Mouse (Mus musculus): ENCODE results near the gene Kat7. TPM values are rescaled to one million over a fixed set of nuclear protein-coding genes. Genes with fewer than 3 reads are reported as not detected.
A peak's percentile ranks its signal among the peaks of the same experiment; 100 is the strongest.

Kat7 gene
- polyA plus RNA-seq, 1 experiment from 2014 or later: 80.1 TPM

DNA sequence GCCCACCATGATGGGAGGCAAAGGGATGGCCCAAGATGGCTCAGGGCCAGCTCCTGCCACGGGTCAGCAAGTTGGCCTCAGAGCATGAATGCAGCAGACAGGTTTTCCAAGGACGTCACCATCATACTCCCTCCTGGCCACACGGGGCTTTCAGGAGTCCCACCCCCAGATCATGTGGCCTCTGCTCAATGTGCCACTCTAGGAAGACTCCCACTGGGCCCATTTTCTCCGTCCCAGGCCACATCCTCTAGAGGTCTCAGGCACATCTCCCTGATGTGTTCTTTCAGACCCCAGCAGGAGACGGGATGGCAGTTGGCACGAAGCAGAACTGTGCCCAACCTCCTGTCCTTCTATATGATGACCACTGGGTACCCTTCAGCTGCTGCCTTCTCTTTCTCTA is 67.4 kb downstream of the Kat7 start:
- 51% methylated on average over 6 of the region's 6 CpGs for WGBS
- Histone ChIP-seq H3K9ac (ENCODE audit: low read depth, low read length) (no peak overlapping the region), H3K9me3 (ENCODE audit: control insufficient read depth, low read length) (no peaks in the 10 kb centered on the region), H3K27me3 (ENCODE audit: control insufficient read depth, insufficient read depth, low read length) (no peaks in the 10 kb centered on the region), H3K4me1 (ENCODE audit: control insufficient read depth, insufficient read depth, low read length) (no peaks in the 10 kb centered on the region), H3K27ac (ENCODE audit: low read depth, low read length) (no peak overlapping the region), H3K4me2 (replicated peaks; ENCODE audit: low read depth, low read length) (no peak overlapping the region), H3K36me3 (ENCODE audit: control insufficient read depth, insufficient read depth, low read length) (no peaks in the 10 kb centered on the region), H3K4me3 (ENCODE audit: low read length) (no peak overlapping the region)
- ATAC-seq (ENCODE audit: low FRiP score, low TSS enrichment): no peak

DNA sequence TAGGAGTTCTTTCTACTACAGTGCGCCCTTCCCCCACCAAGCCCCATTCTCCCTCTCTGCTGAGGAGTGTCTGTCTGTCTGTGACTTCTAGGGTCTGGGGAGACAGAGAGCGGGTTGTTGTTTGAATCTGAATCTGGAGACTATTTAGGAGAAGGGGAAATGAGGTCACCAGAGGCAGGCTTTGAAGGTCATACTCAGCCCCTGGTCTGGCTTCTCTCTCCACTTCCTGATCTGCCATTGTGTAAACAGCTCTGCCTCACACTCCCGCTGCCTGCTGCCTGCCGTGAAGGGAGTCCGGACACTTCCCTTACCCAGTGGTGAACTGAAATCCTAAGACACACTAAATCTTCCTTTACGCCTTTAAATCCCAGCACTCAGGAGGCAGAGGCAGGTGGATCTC is 71.6 kb downstream of the Kat7 start:
- Histone ChIP-seq H3K9me3 (ENCODE audit: control insufficient read depth, low read length) (no peaks in the 10 kb centered on the region), H3K4me1 (ENCODE audit: control insufficient read depth, insufficient read depth, low read length) (no peaks in the 10 kb centered on the region), H3K4me2 (replicated peaks; ENCODE audit: low read depth, low read length) (no peak overlapping the region), H3K9ac (ENCODE audit: low read depth, low read length) (no peak overlapping the region), H3K4me3 (ENCODE audit: low read length) (no peak overlapping the region), H3K27me3 (ENCODE audit: control insufficient read depth, insufficient read depth, low read length) (no peaks in the 10 kb centered on the region), H3K27ac (ENCODE audit: low read depth, low read length) (no peak overlapping the region), H3K36me3 (ENCODE audit: control insufficient read depth, insufficient read depth, low read length) (no peaks in the 10 kb centered on the region)
- ATAC-seq (ENCODE audit: low FRiP score, low TSS enrichment): no peak
- 59% methylated on average over 6 of the region's 6 CpGs for WGBS

DNA sequence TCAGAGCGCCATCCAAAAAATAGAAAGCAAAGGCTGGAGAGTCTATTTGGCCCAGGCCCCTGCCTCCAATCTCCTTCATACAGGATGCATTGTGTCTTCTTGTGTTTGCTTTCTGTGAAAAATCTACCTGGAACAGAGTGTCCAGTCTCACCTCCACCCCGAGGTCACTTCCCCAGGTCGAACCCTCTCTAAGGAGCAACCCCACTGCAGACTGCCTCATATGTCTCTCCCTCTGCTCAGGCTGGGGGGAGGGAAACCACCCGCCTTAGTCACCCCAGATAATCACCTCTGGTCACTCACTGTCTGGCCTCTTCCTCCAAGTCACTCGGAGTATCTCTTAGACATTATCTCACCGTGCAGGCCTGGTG is 77.7 kb downstream of the Kat7 start:
- Histone ChIP-seq H3K27me3 (ENCODE audit: control insufficient read depth, insufficient read depth, low read length) (no peaks in the 10 kb centered on the region), H3K4me1 (ENCODE audit: control insufficient read depth, insufficient read depth, low read length) (no peaks in the 10 kb centered on the region; the same call in 1 of the 2 replicates), H3K9ac (ENCODE audit: low read depth, low read length) (no peak overlapping the region), H3K9me3 (ENCODE audit: control insufficient read depth, low read length) (no peaks in the 10 kb centered on the region), H3K4me3 (ENCODE audit: low read length) (no peak overlapping the region), H3K27ac (ENCODE audit: low read depth, low read length) (no peak overlapping the region), H3K36me3 (ENCODE audit: control insufficient read depth, insufficient read depth, low read length) (no peaks in the 10 kb centered on the region), H3K4me2 (replicated peaks; ENCODE audit: low read depth, low read length) (no peak overlapping the region)
- WGBS: 38% methylated on average over 6 of the region's 6 CpGs
- no peak for ATAC-seq (ENCODE audit: low FRiP score, low TSS enrichment)

DNA sequence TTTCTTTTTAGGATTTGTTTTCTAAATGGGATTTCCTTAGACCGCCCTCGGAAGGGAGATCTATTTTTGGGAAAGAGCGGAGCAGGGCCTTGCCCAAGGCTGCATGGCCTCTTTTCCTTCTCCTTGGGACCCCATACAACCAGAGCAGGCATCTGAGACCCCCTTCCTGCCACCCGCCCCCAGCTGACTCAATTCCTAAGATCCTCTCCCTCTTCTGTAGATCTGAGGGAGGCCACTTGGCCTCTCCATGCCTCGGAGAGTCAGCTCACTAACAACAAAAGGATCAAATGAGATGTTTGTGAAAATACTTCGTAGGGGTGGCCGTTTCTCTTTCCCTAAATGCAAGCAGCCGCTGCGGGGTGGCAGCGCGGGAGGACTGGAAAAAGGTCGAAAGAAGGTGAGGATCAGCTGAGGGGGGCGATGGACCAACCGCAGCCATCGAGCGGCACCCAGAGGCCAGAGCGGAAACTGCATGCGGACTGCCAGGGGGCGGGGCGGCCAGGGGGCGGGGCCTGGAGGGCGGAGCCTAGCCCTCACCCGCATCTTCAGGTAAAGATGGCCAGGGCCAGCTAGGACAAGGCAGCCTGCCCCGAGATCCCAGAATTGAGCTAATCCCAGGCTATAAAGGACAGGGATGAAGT is 78.2 kb downstream of the Kat7 start:
- 9% methylated on average over 24 of the region's 24 CpGs for WGBS
- peak overlapping the region; percentile 35; the same call in 1 of the 2 replicates for H3K4me2 ChIP-seq (replicated peaks; ENCODE audit: low read depth, low read length)
- H3K9me3 ChIP-seq (ENCODE audit: control insufficient read depth, low read length): no peaks in the 10 kb centered on the region
- H3K27me3 ChIP-seq (ENCODE audit: control insufficient read depth, insufficient read depth, low read length): no peaks in the 10 kb centered on the region
- no peak overlapping the region for H3K9ac ChIP-seq (ENCODE audit: low read depth, low read length)
- H3K36me3 ChIP-seq (ENCODE audit: control insufficient read depth, insufficient read depth, low read length): no peaks in the 10 kb centered on the region
- ATAC-seq (ENCODE audit: low FRiP score, low TSS enrichment): peak; percentile 41
- H3K4me3 ChIP-seq (ENCODE audit: low read length): no peak overlapping the region
- no peak overlapping the region for H3K27ac ChIP-seq (ENCODE audit: low read depth, low read length)
- no peaks in the 10 kb centered on the region; the same call in 1 of the 2 replicates for H3K4me1 ChIP-seq (ENCODE audit: control insufficient read depth, insufficient read depth, low read length)

DNA sequence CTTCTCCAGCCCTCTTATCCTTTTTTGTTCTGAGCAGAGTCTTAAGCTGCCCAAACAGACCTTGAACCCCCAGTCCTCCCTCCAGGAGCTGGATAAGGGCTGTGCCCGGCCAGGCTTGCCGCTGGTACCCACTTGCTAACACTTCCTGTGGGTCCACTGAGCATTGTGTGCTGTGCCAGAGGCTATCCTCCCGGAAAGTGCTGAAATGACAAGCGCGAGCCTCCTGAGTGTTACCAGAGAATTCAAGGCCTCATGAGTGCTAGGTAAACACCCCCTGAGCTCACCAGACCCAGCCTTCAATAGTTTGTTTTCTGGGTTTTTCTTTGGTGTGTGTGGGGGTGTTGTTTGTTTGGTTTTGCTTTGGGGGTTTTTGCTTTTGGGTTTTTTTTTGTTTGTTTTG is 82.6 kb downstream of the Kat7 start:
- ATAC-seq (ENCODE audit: low FRiP score, low TSS enrichment): no peak
- Histone ChIP-seq H3K9ac (ENCODE audit: low read depth, low read length) (no peak overlapping the region; the same call in 1 of the 2 replicates), H3K27ac (ENCODE audit: low read depth, low read length) (no peak overlapping the region), H3K4me1 (ENCODE audit: control insufficient read depth, insufficient read depth, low read length) (peaks cover 23% of the 10 kb centered on the region), H3K4me3 (ENCODE audit: low read length) (no peak overlapping the region), H3K9me3 (ENCODE audit: control insufficient read depth, low read length) (no peaks in the 10 kb centered on the region), H3K36me3 (ENCODE audit: control insufficient read depth, insufficient read depth, low read length) (no peaks in the 10 kb centered on the region), H3K4me2 (replicated peaks; ENCODE audit: low read depth, low read length) (no peak overlapping the region), H3K27me3 (ENCODE audit: control insufficient read depth, insufficient read depth, low read length) (peaks cover 24% of the 10 kb centered on the region)
- WGBS: 53% methylated on average over 5 of the region's 5 CpGs

DNA sequence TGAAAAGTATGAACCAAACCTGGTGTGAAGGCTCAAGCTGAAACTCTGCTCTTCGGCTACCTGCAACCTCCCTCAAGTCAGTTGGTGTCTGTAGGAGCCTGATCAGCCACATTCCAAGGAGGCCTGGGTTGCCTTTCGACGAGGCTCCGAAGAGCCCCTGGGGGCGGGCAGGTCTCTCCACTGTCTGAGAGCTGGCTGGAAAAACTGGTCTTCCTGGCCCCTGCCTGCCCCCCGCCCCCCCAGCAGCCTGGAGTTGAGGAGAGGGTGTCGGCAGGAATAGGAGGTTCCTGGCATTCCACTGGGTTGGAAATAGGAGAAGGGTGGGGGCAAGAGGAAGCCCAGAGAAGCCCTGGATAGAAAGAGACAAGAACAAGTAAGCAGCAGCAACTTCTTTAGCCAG is 84.6 kb downstream of the Kat7 start:
- Histone ChIP-seq H3K36me3 (ENCODE audit: control insufficient read depth, insufficient read depth, low read length) (no peaks in the 10 kb centered on the region), H3K9ac (ENCODE audit: low read depth, low read length) (no peak overlapping the region), H3K4me3 (ENCODE audit: low read length) (no peak overlapping the region), H3K4me2 (replicated peaks; ENCODE audit: low read depth, low read length) (0 out of 2 replicates have a peak overlapping the region, but pooled peaks have one; percentile 5), H3K27ac (ENCODE audit: low read depth, low read length) (no peak overlapping the region), H3K27me3 (ENCODE audit: control insufficient read depth, insufficient read depth, low read length) (peaks cover 29% of the 10 kb centered on the region), H3K4me1 (ENCODE audit: control insufficient read depth, insufficient read depth, low read length) (peaks cover 23% of the 10 kb centered on the region), H3K9me3 (ENCODE audit: control insufficient read depth, low read length) (no peaks in the 10 kb centered on the region)
- no peak for ATAC-seq (ENCODE audit: low FRiP score, low TSS enrichment)
- WGBS: 12% methylated on average over 7 of the region's 7 CpGs

Other genes starting within 250 kb of the Kat7 start
- gene Itga3, start 233.4 kb downstream of the Kat7 start, polyA plus RNA-seq (2014; fragmentation: Nextera tagmentation; extraction: Ambion mirVana): 13.9 and 20.9 TPM in 2 replicates
- 0.71 and 1.2 TPM in 2 replicates for gene Dlx3, start 190.1 kb downstream of the Kat7 start, polyA plus RNA-seq (2014; fragmentation: Nextera tagmentation; extraction: Ambion mirVana)
- not detected in 2 replicates for gene Dlx4, start 164.0 kb downstream of the Kat7 start, polyA plus RNA-seq (2014; fragmentation: Nextera tagmentation; extraction: Ambion mirVana)
- 0.20 TPM in 1 of 2 replicates, not detected in the other for gene Tac4, start 48.7 kb downstream of the Kat7 start, polyA plus RNA-seq (2014; fragmentation: Nextera tagmentation; extraction: Ambion mirVana)
- 11.9 and 13.0 TPM in 2 replicates for gene Fam117a, start 26.8 kb upstream of the Kat7 start, polyA plus RNA-seq (2014; fragmentation: Nextera tagmentation; extraction: Ambion mirVana)
- 94.4 and 111 TPM in 2 replicates for gene Slc35b1, start 74.4 kb upstream of the Kat7 start, polyA plus RNA-seq (2014; fragmentation: Nextera tagmentation; extraction: Ambion mirVana)
- gene Spop, start 103.8 kb upstream of the Kat7 start, polyA plus RNA-seq (2014; fragmentation: Nextera tagmentation; extraction: Ambion mirVana): 71.4 and 112 TPM in 2 replicates
- 0.51 and 0.59 TPM in 2 replicates for gene Nxph3, start 204.3 kb upstream of the Kat7 start, polyA plus RNA-seq (2014; fragmentation: Nextera tagmentation; extraction: Ambion mirVana)

All from kidney, embryonic 14.5 days (tissue).